Mouse (Mus musculus) embryonic facial prominence, embryonic 10.5 days (tissue): ENCODE measurements around the gene A630076J17Rik. TPM values are rescaled to one million over a fixed set of nuclear protein-coding genes. Genes with fewer than 3 reads are reported as not detected.

Source experiments
- DNase-seq: peaks from one replicate; pipeline ENCODE4 v3.0.0-alpha.2; 2017; ENCODE audit warnings: low spot score
- H3K27ac ChIP-seq: fragments of 300-500 bp; sonication (generic); replicated peaks from 2 replicates; pipeline ENCODE4 v1.5.1; 2016; ENCODE audit warnings: mild to moderate bottlenecking
- H3K27me3 ChIP-seq: fragments of 300-500 bp; sonication (generic); replicated peaks from 2 replicates; pipeline ENCODE4 v1.6.1; 2016; ENCODE audit warnings: low read depth, mild to moderate bottlenecking; ENCODE audit not compliant: poor library complexity, severe bottlenecking
- H3K36me3 ChIP-seq: fragments of 300-500 bp; sonication (generic); replicated peaks from 2 replicates; pipeline ENCODE4 v1.6.1; 2016; ENCODE audit warnings: mild to moderate bottlenecking, moderate library complexity
- H3K4me1 ChIP-seq: fragments of 300-500 bp; sonication (generic); 2 replicates; pipeline ENCODE4 v1.6.1; 2016
- H3K4me3 ChIP-seq: fragments of 300-500 bp; sonication (generic); 2 replicates; pipeline ENCODE4 v1.5.1; 2016; ENCODE audit warnings: mild to moderate bottlenecking, moderate library complexity
- H3K9me3 ChIP-seq: fragments of 300-500 bp; sonication (generic); 2 replicates; pipeline ENCODE4 v1.6.1; 2016; ENCODE audit warnings: mild to moderate bottlenecking
- WGBS: fragments of 180-500 bp; shearing (Covaris S2); methylation state at CpG from one replicate; pipeline ENCODE4 v1.1.7; 2016; 5-methylcytosine and 5-hydroxymethylcytosine counted together
- polyA plus RNA-seq: library from polyadenylated mRNA; unstranded; fragments of >200 nt; fragmentation: Nextera tagmentation; extraction: Ambion mirVana; gene quantifications from 2 replicates; pipeline ENCODE4 v1.2.1, GENCODE M21; 2016

The A630076J17Rik gene
- polyA plus RNA-seq, 1 experiment from 2014 or later = not detected

- H3K27ac ChIP-seq = no peak overlapping the region
- H3K4me3 ChIP-seq = no peak overlapping the region
- no peaks in the 10 kb centered on the region for H3K27me3 ChIP-seq
- DNase-seq = no peak
- H3K36me3 ChIP-seq = no peaks in the 10 kb centered on the region
- no peaks in the 10 kb centered on the region for H3K9me3 ChIP-seq
- peaks cover 17% of the 10 kb centered on the region for H3K4me1 ChIP-seq
- WGBS = 67% methylated on average over 7 of the region's 7 CpGs
These were observed 22.7 kb upstream of the A630076J17Rik start for GRCm38 (mm10) chr3:107207625-107208253.

GRCm38 (mm10) chr3:107214606-107215005 is 15.8 kb upstream of the A630076J17Rik start:
- H3K27me3 ChIP-seq = no peaks in the 10 kb centered on the region
- H3K36me3 ChIP-seq = no peaks in the 10 kb centered on the region
- no peaks in the 10 kb centered on the region for H3K9me3 ChIP-seq
- 83% methylated on average over 5 of the region's 5 CpGs for WGBS
- DNase-seq = no peak
- no peak overlapping the region for H3K27ac ChIP-seq
- H3K4me3 ChIP-seq = no peak overlapping the region
- H3K4me1 ChIP-seq = no peaks in the 10 kb centered on the region

- H3K36me3 ChIP-seq = no peaks in the 10 kb centered on the region
- H3K27ac ChIP-seq = no peak overlapping the region
- WGBS = 74% methylated on average over 8 of the region's 8 CpGs
- H3K27me3 ChIP-seq = no peaks in the 10 kb centered on the region
- no peaks in the 10 kb centered on the region for H3K9me3 ChIP-seq
- no peak overlapping the region for H3K4me3 ChIP-seq
- DNase-seq = no peak
- H3K4me1 ChIP-seq = no peaks in the 10 kb centered on the region
These were observed 13.9 kb upstream of the A630076J17Rik start for GRCm38 (mm10) chr3:107216400-107217100.

GRCm38 (mm10) chr3:107217101-107217480 is 13.3 kb upstream of the A630076J17Rik start:
- Histone ChIP-seq H3K27me3 (no peaks in the 10 kb centered on the region), H3K4me3 (no peak overlapping the region), H3K9me3 (no peaks in the 10 kb centered on the region), H3K36me3 (no peaks in the 10 kb centered on the region), H3K27ac (no peak overlapping the region), H3K4me1 (no peaks in the 10 kb centered on the region)
- no peak for DNase-seq
- 87% methylated on average over 3 of the region's 3 CpGs for WGBS

- DNase-seq = no peak
- H3K36me3 ChIP-seq = no peaks in the 10 kb centered on the region
- H3K27me3 ChIP-seq = no peaks in the 10 kb centered on the region
- no peaks in the 10 kb centered on the region for H3K4me1 ChIP-seq
- H3K9me3 ChIP-seq = no peaks in the 10 kb centered on the region
- H3K4me3 ChIP-seq = no peak overlapping the region
- no peak overlapping the region for H3K27ac ChIP-seq
- 94% methylated on average over 7 of the region's 7 CpGs for WGBS
These were observed 11.8 kb upstream of the A630076J17Rik start for GRCm38 (mm10) chr3:107218572-107218971.

- H3K36me3 ChIP-seq = no peaks in the 10 kb centered on the region
- H3K4me3 ChIP-seq = no peak within 1 kb of the TSS
- no peaks in the 10 kb centered on the region for H3K27me3 ChIP-seq
- H3K27ac ChIP-seq = no peak within 1 kb of the TSS
- no peaks in the 10 kb centered on the region for H3K9me3 ChIP-seq
- WGBS = 85% methylated on average over 10 of the region's 10 CpGs
- no peaks in the 10 kb centered on the region for H3K4me1 ChIP-seq
- DNase-seq = no peak
These were observed 8.8 kb upstream of the A630076J17Rik start, which contains the start of gene Cym for GRCm38 (mm10) chr3:107221608-107222007. Gene Cym, minus strand, starts transcription at chr3:107221732.

GRCm38 (mm10) chr3:107223230-107223629 is 7.2 kb upstream of the A630076J17Rik start:
- no peaks in the 10 kb centered on the region for H3K27me3 ChIP-seq
- H3K4me1 ChIP-seq = no peaks in the 10 kb centered on the region
- H3K9me3 ChIP-seq = no peaks in the 10 kb centered on the region
- 81% methylated on average over 1 of the region's 1 CpGs for WGBS
- H3K36me3 ChIP-seq = no peaks in the 10 kb centered on the region
- H3K4me3 ChIP-seq = no peak overlapping the region
- no peak overlapping the region for H3K27ac ChIP-seq
- no peak for DNase-seq

- Histone ChIP-seq H3K27ac (no peak overlapping the region), H3K36me3 (no peaks in the 10 kb centered on the region), H3K27me3 (no peaks in the 10 kb centered on the region), H3K4me3 (no peak overlapping the region), H3K9me3 (no peaks in the 10 kb centered on the region), H3K4me1 (peaks cover 8% of the 10 kb centered on the region)
- 85% methylated on average over 5 of the region's 5 CpGs for WGBS
- DNase-seq = no peak
These were observed 4.6 kb upstream of the A630076J17Rik start for GRCm38 (mm10) chr3:107225820-107226219.

GRCm38 (mm10) chr3:107229221-107229620 is 1.2 kb upstream of the A630076J17Rik start:
- no peaks in the 10 kb centered on the region for H3K36me3 ChIP-seq
- H3K9me3 ChIP-seq = no peaks in the 10 kb centered on the region
- 73% methylated on average over 5 of the region's 5 CpGs for WGBS
- H3K27me3 ChIP-seq = no peaks in the 10 kb centered on the region; the same call in 1 of the 2 replicates
- H3K4me1 ChIP-seq = peaks cover 8% of the 10 kb centered on the region
- H3K27ac ChIP-seq = no peak overlapping the region
- no peak overlapping the region for H3K4me3 ChIP-seq
- no peak for DNase-seq

- no peak overlapping the region for H3K4me3 ChIP-seq
- H3K9me3 ChIP-seq = no peaks in the 10 kb centered on the region
- no peaks in the 10 kb centered on the region for H3K36me3 ChIP-seq
- 69% methylated on average over 5 of the region's 5 CpGs for WGBS
- no peak for DNase-seq
- peaks cover 8% of the 10 kb centered on the region for H3K4me1 ChIP-seq
- no peak overlapping the region for H3K27ac ChIP-seq
- H3K27me3 ChIP-seq = no peaks in the 10 kb centered on the region; the same call in 1 of the 2 replicates
These were observed 592 bp upstream of the A630076J17Rik start for GRCm38 (mm10) chr3:107229822-107230221.

GRCm38 (mm10) chr3:107231202-107231601 is 788 bp downstream of the A630076J17Rik start:
- Histone ChIP-seq H3K4me1 (peaks cover 8% of the 10 kb centered on the region), H3K4me3 (no peak overlapping the region), H3K27ac (no peak overlapping the region), H3K27me3 (no peaks in the 10 kb centered on the region; the same call in 1 of the 2 replicates), H3K9me3 (no peaks in the 10 kb centered on the region), H3K36me3 (no peaks in the 10 kb centered on the region)
- DNase-seq = no peak
- 67% methylated on average over 4 of the region's 4 CpGs for WGBS

- no peak overlapping the region for H3K27ac ChIP-seq
- 9% methylated on average over 11 of the region's 11 CpGs for WGBS
- H3K4me3 ChIP-seq = no peak overlapping the region
These were observed 3.0 kb downstream of the A630076J17Rik start for GRCm38 (mm10) chr3:107233351-107233813.

GRCm38 (mm10) chr3:107233945-107234344 is 3.5 kb downstream of the A630076J17Rik start:
- Histone ChIP-seq H3K27ac (no peak overlapping the region), H3K36me3 (no peaks in the 10 kb centered on the region), H3K4me3 (no peak overlapping the region), H3K4me1 (peaks cover 13% of the 10 kb centered on the region), H3K27me3 (no peaks in the 10 kb centered on the region; the same call in 1 of the 2 replicates), H3K9me3 (no peaks in the 10 kb centered on the region)
- 32% methylated on average over 2 of the region's 2 CpGs for WGBS
- no peak for DNase-seq

More at GRCm38 (mm10) chr3:107233351-107233813, 3.0 kb downstream of the A630076J17Rik start:
- Histone ChIP-seq H3K9me3 (no peaks in the 10 kb centered on the region), H3K36me3 (no peaks in the 10 kb centered on the region), H3K27me3 (no peaks in the 10 kb centered on the region; the same call in 1 of the 2 replicates), H3K4me1 (peaks cover 13% of the 10 kb centered on the region)
- DNase-seq = peak; percentile 81
